Mouse (Mus musculus): ENCODE measurements around the gene Fbxw21. TPM values are rescaled to one million over a fixed set of nuclear protein-coding genes. Genes with fewer than 3 reads are reported as not detected.
"Not testable (repeated sequence)": the region's sequence is repeated elsewhere in the genome, so short reads cannot be mapped to it uniquely, and the experiment has no call there.

Fbxw21 gene
- polyA plus RNA-seq, 1 experiment: not detected

- no peak for TF ChIP-seq USF1 (IDR thresholded peaks at IDR 0.05; ENCODE audit: low read depth)
- no peak for TF ChIP-seq CTCF (IDR thresholded peaks at IDR 0.05; ENCODE audit: control insufficient read depth, insufficient read depth, insufficient read length)
- TF ChIP-seq MYOD1 (IDR thresholded peaks at IDR 0.05; ENCODE audit: control insufficient read depth, insufficient read length, low read depth): no peak
- no peak for TF ChIP-seq MAX (IDR thresholded peaks at IDR 0.05)
- no peak for TF ChIP-seq CEBPB (IDR thresholded peaks at IDR 0.05; ENCODE audit: low read depth)
- no peak for TF ChIP-seq MYOG (IDR thresholded peaks at IDR 0.05; ENCODE audit: control insufficient read depth, extremely low read depth, insufficient read length)
- no peak for TF ChIP-seq FOSL1 (IDR thresholded peaks at IDR 0.05; ENCODE audit: insufficient read depth, low read length, poor library complexity, severe bottlenecking)
- no peaks in the 10 kb centered on the region for H3K79me2 ChIP-seq (ENCODE audit: control insufficient read depth, insufficient read depth)
Observed at GRCm38 (mm10) chr9:109176301-109176700, 14.5 kb upstream of the Fbxw21 start.

GRCm38 (mm10) chr9:109167316-109167715, 5.5 kb upstream of the Fbxw21 start:
- H3ac ChIP-seq (ENCODE audit: control insufficient read depth, insufficient read length, low read depth): no peak overlapping the region
- TF ChIP-seq MYOD1 (IDR thresholded peaks at IDR 0.05; ENCODE audit: control insufficient read depth, insufficient read length, low read depth) (no peak), MYOG (IDR thresholded peaks at IDR 0.05; ENCODE audit: control insufficient read depth, extremely low read depth, insufficient read length) (no peak), USF1 (IDR thresholded peaks at IDR 0.05; ENCODE audit: low read depth) (no peak), FOSL1 (IDR thresholded peaks at IDR 0.05; ENCODE audit: insufficient read depth, low read length, poor library complexity, severe bottlenecking) (no peak), CTCF (IDR thresholded peaks at IDR 0.05; ENCODE audit: control insufficient read depth, insufficient read depth, insufficient read length) (no peak), CEBPB (IDR thresholded peaks at IDR 0.05; ENCODE audit: low read depth) (no peak), MAX (IDR thresholded peaks at IDR 0.05) (no peak)
- H3K27me3 ChIP-seq (ENCODE audit: control insufficient read depth, insufficient read depth, insufficient read length): no peaks in the 10 kb centered on the region
- H3K79me2 ChIP-seq (ENCODE audit: control insufficient read depth, insufficient read depth): no peaks in the 10 kb centered on the region
- no peaks in the 10 kb centered on the region for H3K79me3 ChIP-seq (ENCODE audit: low read depth)
- no peaks in the 10 kb centered on the region for H3K36me3 ChIP-seq (ENCODE audit: control insufficient read depth, insufficient read depth)
- no peak overlapping the region for H3K4me3 ChIP-seq (ENCODE audit: insufficient read depth, poor library complexity, severe bottlenecking)

More at GRCm38 (mm10) chr9:109176301-109176700, 14.5 kb upstream of the Fbxw21 start:
- Histone ChIP-seq H3K36me3 (ENCODE audit: control insufficient read depth, insufficient read depth) (no peaks in the 10 kb centered on the region), H3K4me3 (ENCODE audit: insufficient read depth, poor library complexity, severe bottlenecking) (no peak overlapping the region), H3ac (ENCODE audit: control insufficient read depth, insufficient read length, low read depth) (no peak overlapping the region), H3K27me3 (ENCODE audit: control insufficient read depth, insufficient read depth, insufficient read length) (no peaks in the 10 kb centered on the region), H3K79me3 (ENCODE audit: low read depth) (no peaks in the 10 kb centered on the region)

- H3K79me2 ChIP-seq (ENCODE audit: control insufficient read depth, insufficient read depth); H3ac ChIP-seq (ENCODE audit: control insufficient read depth, insufficient read length, low read depth); H3K4me3 ChIP-seq (ENCODE audit: insufficient read depth, poor library complexity, severe bottlenecking); H3K27me3 ChIP-seq (ENCODE audit: control insufficient read depth, insufficient read depth, insufficient read length); H3K79me3 ChIP-seq (ENCODE audit: low read depth); H3K36me3 ChIP-seq (ENCODE audit: control insufficient read depth, insufficient read depth): not testable (repeated sequence)
Observed at GRCm38 (mm10) chr9:109140414-109140813, 21.4 kb downstream of the Fbxw21 start.

- no peaks in the 10 kb centered on the region for H3K36me3 ChIP-seq (ENCODE audit: control insufficient read depth, insufficient read depth)
- H3K4me3 ChIP-seq (ENCODE audit: insufficient read depth, poor library complexity, severe bottlenecking): no peak overlapping the region
- no peak overlapping the region for H3ac ChIP-seq (ENCODE audit: control insufficient read depth, insufficient read length, low read depth)
- no peaks in the 10 kb centered on the region for H3K79me3 ChIP-seq (ENCODE audit: low read depth)
- TF ChIP-seq MYOD1 (IDR thresholded peaks at IDR 0.05; ENCODE audit: control insufficient read depth, insufficient read length, low read depth): no peak
- no peak for TF ChIP-seq FOSL1 (IDR thresholded peaks at IDR 0.05; ENCODE audit: insufficient read depth, low read length, poor library complexity, severe bottlenecking)
- no peak for TF ChIP-seq USF1 (IDR thresholded peaks at IDR 0.05; ENCODE audit: low read depth)
- TF ChIP-seq CEBPB (IDR thresholded peaks at IDR 0.05; ENCODE audit: low read depth): no peak
- TF ChIP-seq MAX (IDR thresholded peaks at IDR 0.05): no peak
- TF ChIP-seq CTCF (IDR thresholded peaks at IDR 0.05; ENCODE audit: control insufficient read depth, insufficient read depth, insufficient read length): no peak
- no peak for TF ChIP-seq MYOG (IDR thresholded peaks at IDR 0.05; ENCODE audit: control insufficient read depth, extremely low read depth, insufficient read length)
- no peaks in the 10 kb centered on the region for H3K79me2 ChIP-seq (ENCODE audit: control insufficient read depth, insufficient read depth)
- H3K27me3 ChIP-seq (ENCODE audit: control insufficient read depth, insufficient read depth, insufficient read length): peaks cover 6% of the 10 kb centered on the region
Observed at GRCm38 (mm10) chr9:109130076-109130475, 31.8 kb downstream of the Fbxw21 start.

GRCm38 (mm10) chr9:109128211-109128610, 33.6 kb downstream of the Fbxw21 start:
- no peak overlapping the region for H3ac ChIP-seq (ENCODE audit: control insufficient read depth, insufficient read length, low read depth)
- TF ChIP-seq FOSL1 (IDR thresholded peaks at IDR 0.05; ENCODE audit: insufficient read depth, low read length, poor library complexity, severe bottlenecking): no peak
- no peak for TF ChIP-seq USF1 (IDR thresholded peaks at IDR 0.05; ENCODE audit: low read depth)
- TF ChIP-seq MYOG (IDR thresholded peaks at IDR 0.05; ENCODE audit: control insufficient read depth, extremely low read depth, insufficient read length): no peak
- TF ChIP-seq MAX (IDR thresholded peaks at IDR 0.05): no peak
- TF ChIP-seq CTCF (IDR thresholded peaks at IDR 0.05; ENCODE audit: control insufficient read depth, insufficient read depth, insufficient read length): no peak
- TF ChIP-seq MYOD1 (IDR thresholded peaks at IDR 0.05; ENCODE audit: control insufficient read depth, insufficient read length, low read depth): no peak
- TF ChIP-seq CEBPB (IDR thresholded peaks at IDR 0.05; ENCODE audit: low read depth): no peak
- no peaks in the 10 kb centered on the region for H3K36me3 ChIP-seq (ENCODE audit: control insufficient read depth, insufficient read depth)

GRCm38 (mm10) chr9:109127076-109127475, 34.8 kb downstream of the Fbxw21 start:
- Histone ChIP-seq H3K27me3 (ENCODE audit: control insufficient read depth, insufficient read depth, insufficient read length) (peaks cover 6% of the 10 kb centered on the region), H3K79me3 (ENCODE audit: low read depth) (no peaks in the 10 kb centered on the region), H3ac (ENCODE audit: control insufficient read depth, insufficient read length, low read depth) (no peak overlapping the region), H3K79me2 (ENCODE audit: control insufficient read depth, insufficient read depth) (no peaks in the 10 kb centered on the region), H3K36me3 (ENCODE audit: control insufficient read depth, insufficient read depth) (no peaks in the 10 kb centered on the region), H3K4me3 (ENCODE audit: insufficient read depth, poor library complexity, severe bottlenecking) (no peak overlapping the region)
- TF ChIP-seq MYOG (IDR thresholded peaks at IDR 0.05; ENCODE audit: control insufficient read depth, extremely low read depth, insufficient read length) (no peak), CTCF (IDR thresholded peaks at IDR 0.05; ENCODE audit: control insufficient read depth, insufficient read depth, insufficient read length) (no peak), CEBPB (IDR thresholded peaks at IDR 0.05; ENCODE audit: low read depth) (no peak)

More at GRCm38 (mm10) chr9:109128211-109128610, 33.6 kb downstream of the Fbxw21 start:
- H3K27me3 ChIP-seq (ENCODE audit: control insufficient read depth, insufficient read depth, insufficient read length): peaks cover 6% of the 10 kb centered on the region
- H3K79me2 ChIP-seq (ENCODE audit: control insufficient read depth, insufficient read depth): no peaks in the 10 kb centered on the region
- H3K79me3 ChIP-seq (ENCODE audit: low read depth): no peaks in the 10 kb centered on the region
- H3K4me3 ChIP-seq (ENCODE audit: insufficient read depth, poor library complexity, severe bottlenecking): no peak overlapping the region

Data from C2C12 (cell line).